Mouse (Mus musculus) CD4-positive, CD25-positive, alpha-beta regulatory T cell, adult 9 weeks (primary cell): ENCODE measurements around the gene Zfp777. TPM values are rescaled to one million over a fixed set of nuclear protein-coding genes. Genes with fewer than 3 reads are reported as not detected.

Experiments
- polyA plus RNA-seq: library from polyadenylated mRNA; unstranded; fragments of 100-300 nt; shearing (Covaris generic); gene quantifications from one replicate; pipeline ENCODE4 v1.2.1, GENCODE M21; 2017

The Zfp777 gene
- polyA plus RNA-seq, result 1.9 TPM

DNA sequence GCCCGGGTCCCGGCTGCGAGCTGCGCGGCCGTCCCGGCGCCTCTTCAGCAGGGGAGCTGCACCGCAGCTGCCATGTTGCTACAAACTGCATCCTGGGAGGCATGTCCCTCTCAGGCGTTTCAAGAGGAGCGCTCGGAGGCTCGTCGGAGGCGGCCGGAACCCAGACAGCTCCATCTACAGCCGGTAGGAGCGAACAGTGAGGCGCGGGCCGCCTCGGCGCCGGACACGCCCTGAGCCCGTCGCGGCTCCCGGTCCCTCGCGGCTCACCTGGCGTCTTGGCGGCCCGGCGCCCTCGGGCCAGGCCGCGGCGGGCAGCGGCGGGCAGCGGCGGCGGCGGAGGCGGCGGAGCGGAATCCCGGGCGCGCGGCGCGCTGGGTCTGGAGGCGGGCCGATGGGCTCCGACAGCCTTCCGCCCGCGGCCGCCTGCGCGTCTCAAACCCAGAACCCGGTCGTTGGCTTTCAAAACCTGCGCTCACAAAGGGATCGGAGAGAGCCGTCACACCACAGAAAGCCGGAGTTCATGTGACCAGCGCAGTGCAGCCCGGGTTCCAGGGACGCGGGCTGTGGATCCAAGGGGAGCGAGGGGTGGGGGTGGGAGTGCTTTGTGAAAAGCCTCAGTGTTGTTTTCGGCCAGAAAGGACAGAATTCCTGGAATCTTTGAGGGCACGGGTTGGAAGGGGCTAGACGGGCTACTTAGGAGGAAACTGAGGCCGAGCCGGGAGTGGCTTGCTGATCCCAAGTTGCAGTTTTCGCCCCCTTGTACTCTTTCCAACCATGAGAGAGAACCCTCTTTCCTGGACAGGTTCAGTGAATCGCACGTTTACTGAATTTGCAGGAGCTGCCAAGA, at the start of gene Zfp777:
Zfp777 (minus strand) TSS at position 486 of the 847 bp plus-strand sequence.

DNA sequence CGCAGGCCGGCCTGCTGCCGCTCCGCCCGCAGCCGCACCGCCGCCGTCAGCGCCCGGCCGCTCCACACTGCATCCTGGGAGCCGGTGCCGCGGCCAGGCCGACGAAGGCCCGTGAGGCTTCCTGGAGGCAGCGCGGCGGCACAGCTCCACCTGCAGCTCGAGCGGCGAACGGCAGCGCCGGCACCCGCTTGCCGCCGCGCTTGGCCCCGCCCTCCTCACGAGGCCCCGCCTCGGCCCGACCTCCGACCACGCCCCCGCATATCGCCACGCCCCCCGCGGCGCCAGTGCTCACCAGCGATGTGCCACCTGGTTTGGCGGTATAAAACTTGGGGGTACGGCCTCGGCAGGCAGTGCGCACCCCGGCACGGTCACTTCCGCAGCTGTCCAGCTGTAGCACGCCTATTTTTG, 37.8 kb upstream of the Zfp777 start, which contains the start of gene Zfp746:
Zfp746 (minus strand) TSS at position 123 of the 408 bp plus-strand sequence.

Other genes with a start within 250 kb of the Zfp777 start
- gene Pdia4, start 235.5 kb downstream of the Zfp777 start, polyA plus RNA-seq, result 160 TPM
- not detected for gene Zfp786, start 218.0 kb downstream of the Zfp777 start, polyA plus RNA-seq
- 20.6 TPM for gene Zfp398, start 213.2 kb downstream of the Zfp777 start, polyA plus RNA-seq
- 3.5 TPM for gene Zfp282, start 171.7 kb downstream of the Zfp777 start, polyA plus RNA-seq
- gene Zfp212, start 128.4 kb downstream of the Zfp777 start, polyA plus RNA-seq, result 22.8 TPM
- 31.4 TPM for gene Zfp956, start 95.5 kb downstream of the Zfp777 start, polyA plus RNA-seq
- gene Zfp746, start 37.7 kb upstream of the Zfp777 start, polyA plus RNA-seq, result 3.5 TPM